Mouse (Mus musculus) liver, embryonic 14.5 days (tissue): Measurements from ENCODE around the gene Prr29.

ENCODE experiments used
- CTCF ChIP-seq: IDR thresholded peaks from 2 replicates; pipeline ENCODE4 v1.5.1; 2016; ENCODE audit warnings: antibody characterized with exemption, low read depth, control low read depth
- EP300 ChIP-seq: IDR thresholded peaks from 2 replicates; pipeline ENCODE4 v1.6.1; 2016; ENCODE audit warnings: antibody characterized with exemption, low read depth

DNA sequence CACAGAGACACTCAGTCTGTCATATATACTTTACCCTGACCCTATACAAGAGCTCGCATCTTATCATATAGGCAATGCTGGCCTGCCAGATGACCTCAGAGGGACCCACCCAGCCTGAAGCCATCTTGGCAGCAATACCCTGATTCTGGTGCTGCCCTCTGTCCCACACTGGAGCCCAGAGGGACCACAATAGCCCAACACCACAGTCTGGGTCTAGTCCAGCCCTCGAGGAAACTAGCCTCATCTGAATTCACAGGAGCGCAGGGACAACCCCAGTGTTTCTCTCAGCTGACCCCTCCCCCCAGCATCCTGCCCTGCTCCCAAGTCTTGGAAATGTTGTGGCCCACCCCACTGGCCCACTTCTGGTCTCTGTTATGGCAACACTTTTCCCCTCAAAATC lies 14.0 kb upstream of the Prr29 start:
- TF ChIP-seq CTCF: no peak
- TF ChIP-seq EP300: no peak
